Mouse (Mus musculus): ENCODE measurements around the gene Olfr68.
"Not testable (repeated sequence)": the region's sequence is repeated elsewhere in the genome, so short reads cannot be mapped to it uniquely, and the experiment has no call there.

Gene Olfr68

GRCm38 (mm10) chr7:103792669-103793388 is 13.3 kb upstream of the Olfr68 start:
- Histone ChIP-seq H3K4me3 (replicated peaks; ENCODE audit: low read length) (no peak overlapping the region), H3K9me3 (ENCODE audit: low read length) (peaks cover 5% of the 10 kb centered on the region), H3K27me3 (ENCODE audit: insufficient read depth, low read length) (no peaks in the 10 kb centered on the region), H3K4me1 (replicated peaks; ENCODE audit: low read depth, low read length) (no peaks in the 10 kb centered on the region), H3K36me3 (ENCODE audit: insufficient read depth, low read length) (no peaks in the 10 kb centered on the region)
- TF ChIP-seq POU5F1 (IDR thresholded peaks at IDR 0.05; ENCODE audit: borderline replicate concordance, low read length) (no peak), NANOG (IDR thresholded peaks at IDR 0.05; ENCODE audit: borderline replicate concordance, low read length) (no peak), CTCF (conservative IDR thresholded peaks at IDR 0.05; ENCODE audit: low read length) (no peak)

GRCm38 (mm10) chr7:103791721-103792120 is 12.2 kb upstream of the Olfr68 start, which contains the start of gene Olfr67:
Gene Olfr67, minus strand, starts transcription at chr7:103791821.
- Histone ChIP-seq H3K36me3 (ENCODE audit: insufficient read depth, low read length) (no peaks in the 10 kb centered on the region), H3K9me3 (ENCODE audit: low read length) (peaks cover 5% of the 10 kb centered on the region), H3K4me3 (replicated peaks; ENCODE audit: low read length) (no peak within 1 kb of the TSS), H3K27me3 (ENCODE audit: insufficient read depth, low read length) (no peaks in the 10 kb centered on the region), H3K4me1 (replicated peaks; ENCODE audit: low read depth, low read length) (no peaks in the 10 kb centered on the region)
- TF ChIP-seq NANOG (IDR thresholded peaks at IDR 0.05; ENCODE audit: borderline replicate concordance, low read length) (no peak), POU5F1 (IDR thresholded peaks at IDR 0.05; ENCODE audit: borderline replicate concordance, low read length) (no peak), CTCF (conservative IDR thresholded peaks at IDR 0.05; ENCODE audit: low read length) (no peak)

- H3K4me3 ChIP-seq (replicated peaks; ENCODE audit: low read length); H3K27me3 ChIP-seq (ENCODE audit: insufficient read depth, low read length); H3K9me3 ChIP-seq (ENCODE audit: low read length); H3K4me1 ChIP-seq (replicated peaks; ENCODE audit: low read depth, low read length); H3K36me3 ChIP-seq (ENCODE audit: insufficient read depth, low read length): not testable (repeated sequence)
Measured at GRCm38 (mm10) chr7:103777652-103778051, 1.8 kb downstream of the Olfr68 start.

GRCm38 (mm10) chr7:103771494-103771893 is 8.0 kb downstream of the Olfr68 start, which contains the start of gene Olfr69:
Gene Olfr69, minus strand, starts transcription at chr7:103771594.
- Histone ChIP-seq H3K4me3 (replicated peaks; ENCODE audit: low read length) (no peak within 1 kb of the TSS), H3K4me1 (replicated peaks; ENCODE audit: low read depth, low read length) (no peaks in the 10 kb centered on the region), H3K27me3 (ENCODE audit: insufficient read depth, low read length) (no peaks in the 10 kb centered on the region), H3K36me3 (ENCODE audit: insufficient read depth, low read length) (no peaks in the 10 kb centered on the region), H3K9me3 (ENCODE audit: low read length) (no peaks in the 10 kb centered on the region)
- no peak for TF ChIP-seq POU5F1 (IDR thresholded peaks at IDR 0.05; ENCODE audit: borderline replicate concordance, low read length)
- no peak for TF ChIP-seq CTCF (conservative IDR thresholded peaks at IDR 0.05; ENCODE audit: low read length)
- no peak for TF ChIP-seq NANOG (IDR thresholded peaks at IDR 0.05; ENCODE audit: borderline replicate concordance, low read length)

- not testable (repeated sequence) for H3K36me3 ChIP-seq (ENCODE audit: insufficient read depth, low read length); H3K9me3 ChIP-seq (ENCODE audit: low read length); H3K27me3 ChIP-seq (ENCODE audit: insufficient read depth, low read length); H3K4me3 ChIP-seq (replicated peaks; ENCODE audit: low read length); H3K4me1 ChIP-seq (replicated peaks; ENCODE audit: low read depth, low read length)
Measured at GRCm38 (mm10) chr7:103767687-103768086, 11.8 kb downstream of the Olfr68 start.

- H3K9me3 ChIP-seq (ENCODE audit: low read length); H3K4me1 ChIP-seq (replicated peaks; ENCODE audit: low read depth, low read length); H3K27me3 ChIP-seq (ENCODE audit: insufficient read depth, low read length); H3K36me3 ChIP-seq (ENCODE audit: insufficient read depth, low read length); H3K4me3 ChIP-seq (replicated peaks; ENCODE audit: low read length): not testable (repeated sequence)
Measured at GRCm38 (mm10) chr7:103762212-103762611, 17.3 kb downstream of the Olfr68 start.

GRCm38 (mm10) chr7:103757233-103757632 is 22.3 kb downstream of the Olfr68 start, which contains the start of gene Olfr630:
Gene Olfr630, minus strand, starts transcription at chr7:103757333.
- TF ChIP-seq CTCF (conservative IDR thresholded peaks at IDR 0.05; ENCODE audit: low read length) (no peak), NANOG (IDR thresholded peaks at IDR 0.05; ENCODE audit: borderline replicate concordance, low read length) (no peak), POU5F1 (IDR thresholded peaks at IDR 0.05; ENCODE audit: borderline replicate concordance, low read length) (no peak)
- Histone ChIP-seq H3K27me3 (ENCODE audit: insufficient read depth, low read length) (no peaks in the 10 kb centered on the region), H3K4me1 (replicated peaks; ENCODE audit: low read depth, low read length) (no peaks in the 10 kb centered on the region), H3K36me3 (ENCODE audit: insufficient read depth, low read length) (no peaks in the 10 kb centered on the region), H3K9me3 (ENCODE audit: low read length) (no peaks in the 10 kb centered on the region), H3K4me3 (replicated peaks; ENCODE audit: low read length) (no peak within 1 kb of the TSS)

GRCm38 (mm10) chr7:103744843-103745242 is 34.7 kb downstream of the Olfr68 start, which contains the start of gene Olfr629:
Gene Olfr629, minus strand, starts transcription at chr7:103744943.
- Histone ChIP-seq H3K4me1 (replicated peaks; ENCODE audit: low read depth, low read length) (no peaks in the 10 kb centered on the region), H3K36me3 (ENCODE audit: insufficient read depth, low read length) (no peaks in the 10 kb centered on the region), H3K9me3 (ENCODE audit: low read length) (no peaks in the 10 kb centered on the region), H3K27me3 (ENCODE audit: insufficient read depth, low read length) (no peaks in the 10 kb centered on the region), H3K4me3 (replicated peaks; ENCODE audit: low read length) (no peak within 1 kb of the TSS)
- TF ChIP-seq NANOG (IDR thresholded peaks at IDR 0.05; ENCODE audit: borderline replicate concordance, low read length) (no peak), CTCF (conservative IDR thresholded peaks at IDR 0.05; ENCODE audit: low read length) (no peak), POU5F1 (IDR thresholded peaks at IDR 0.05; ENCODE audit: borderline replicate concordance, low read length) (no peak)

GRCm38 (mm10) chr7:103730074-103730473 is 49.4 kb downstream of the Olfr68 start, which contains the start of gene Olfr628:
Gene Olfr628, plus strand, starts transcription at chr7:103730374.
- H3K36me3 ChIP-seq (ENCODE audit: insufficient read depth, low read length) = no peaks in the 10 kb centered on the region
- no peaks in the 10 kb centered on the region for H3K27me3 ChIP-seq (ENCODE audit: insufficient read depth, low read length)
- H3K4me3 ChIP-seq (replicated peaks; ENCODE audit: low read length) = no peak within 1 kb of the TSS
- TF ChIP-seq NANOG (IDR thresholded peaks at IDR 0.05; ENCODE audit: borderline replicate concordance, low read length) (no peak), POU5F1 (IDR thresholded peaks at IDR 0.05; ENCODE audit: borderline replicate concordance, low read length) (no peak), CTCF (conservative IDR thresholded peaks at IDR 0.05; ENCODE audit: low read length) (no peak)
- no peaks in the 10 kb centered on the region for H3K9me3 ChIP-seq (ENCODE audit: low read length)
- no peaks in the 10 kb centered on the region for H3K4me1 ChIP-seq (replicated peaks; ENCODE audit: low read depth, low read length)
